In genomic region chr5:122145381-122146055, GRCm38 (mm10) we compare ENCODE assay signal across 8 mouse cellular contexts. TPM values are rescaled to one million over a fixed set of nuclear protein-coding genes. Genes with fewer than 3 reads are reported as not detected.
A peak's percentile ranks its signal among the peaks of the same experiment; 100 is the strongest.
DNase-seq lines count a peak whose midpoint lies in the region; ATAC-seq lines count a peak whose summit lies in the region.

No protein-coding gene starts in this region.

- ATAC-seq in frontal cortex, adult (ENCODE audit: low TSS enrichment), result peak; percentile 26; the same call in 1 of the 2 replicates
- ATAC-seq in megakaryocyte, adult 5-6 weeks (ENCODE audit: poor library complexity, severe bottlenecking), result peak; percentile 76

- no peak for DNase-seq in frontal cortex, postnatal 10 days (ENCODE audit: low spot score in 2 of 2)
- peak; percentile 77 for DNase-seq in WW6 (ENCODE audit: low read depth, low spot score)
- peak; percentile 64 to 80 for DNase-seq in heart, adult 9 months (ENCODE audit: low spot score in 2 of 2)
- DNase-seq in kidney, postnatal 14 days, result peak; percentile 61
- DNase-seq in thymus, postnatal 14 days, result peak; percentile 87
- no peak for DNase-seq in frontal cortex, postnatal 36 days (ENCODE audit: low spot score in 2 of 2)

RNA-seq across cellular contexts. Expression of gene Ccdc63, which starts 4.9 kb away (rescaled TPM):
- total RNA-seq in megakaryocyte, adult 5-6 weeks (2015), result 1.1 and 1.8 TPM in 2 replicates
- total RNA-seq in megakaryocyte, adult 5-6 weeks (2017), result 1.3 and 3.5 TPM in 2 replicates

RNA-seq across cellular contexts. Expression of gene Ppp1cc, which starts 12.6 kb away (rescaled TPM):
- 354 and 364 TPM in 2 replicates for total RNA-seq in megakaryocyte, adult 5-6 weeks (2015)
- 189 and 193 TPM in 2 replicates for total RNA-seq in megakaryocyte, adult 5-6 weeks (2017)

RNA-seq across cellular contexts. Expression of gene Myl2, which starts 44.8 kb away (rescaled TPM):
- total RNA-seq in megakaryocyte, adult 5-6 weeks (2015), result 0.85 and 1.1 TPM in 2 replicates
- 3.4 and 6.4 TPM in 2 replicates for total RNA-seq in megakaryocyte, adult 5-6 weeks (2017)

Comparison
In these comparisons a context has a peak if more than half of its experiments do, and no peak if none do; other contexts are left out.
1. DNase-seq: peak in WW6 (single experiment), heart, adult 9 months (2 of 2), kidney, postnatal 14 days (single experiment) and thymus, postnatal 14 days (single experiment); none in frontal cortex, postnatal 10 days (0 of 2) and frontal cortex, postnatal 36 days (0 of 2).